Mouse (Mus musculus): ENCODE measurements at regions not wholly inside any gene's neighbourhood (a gene's known extent, or its start where the extent isn't known, plus 50 kb on each side); places are given as distances from the start of the nearest gene placed in this dataset.

- Histone ChIP-seq H3K27me3 (no peaks in the 10 kb centered on the region), H3K36me3 (no peaks in the 10 kb centered on the region), H3K4me2 (replicated peaks) (no peak overlapping the region), H3K27ac (no peak overlapping the region), H3K4me1 (no peaks in the 10 kb centered on the region), H3K9ac (no peak overlapping the region), H3K9me3 (no peaks in the 10 kb centered on the region), H3K4me3 (no peak overlapping the region)
- 90% methylated on average over 7 of the region's 7 CpGs for WGBS
- ATAC-seq (ENCODE audit: insufficient number of reproducible peaks, insufficient read depth, low FRiP score, low TSS enrichment): no peak
Observed at GRCm38 (mm10) chr14:9285606-9286002, 619.6 kb upstream of the 4930452B06Rik start.

GRCm38 (mm10) chr14:9284976-9285605, 619.1 kb upstream of the 4930452B06Rik start:
- Histone ChIP-seq H3K27me3 (no peaks in the 10 kb centered on the region), H3K4me2 (replicated peaks) (no peak overlapping the region), H3K4me1 (no peaks in the 10 kb centered on the region), H3K4me3 (no peak overlapping the region), H3K36me3 (no peaks in the 10 kb centered on the region), H3K9ac (no peak overlapping the region), H3K9me3 (no peaks in the 10 kb centered on the region), H3K27ac (no peak overlapping the region)
- no peak for ATAC-seq (ENCODE audit: insufficient number of reproducible peaks, insufficient read depth, low FRiP score, low TSS enrichment)
- WGBS: 76% methylated on average over 2 of the region's 2 CpGs

GRCm38 (mm10) chr14:9267282-9268091, 601.4 kb upstream of the 4930452B06Rik start:
- H3K4me1 ChIP-seq: no peaks in the 10 kb centered on the region
- no peak overlapping the region for H3K4me2 ChIP-seq (replicated peaks)
- no peak for ATAC-seq (ENCODE audit: insufficient number of reproducible peaks, insufficient read depth, low FRiP score, low TSS enrichment)
- no peaks in the 10 kb centered on the region for H3K36me3 ChIP-seq
- H3K27me3 ChIP-seq: no peaks in the 10 kb centered on the region
- WGBS: 74% methylated on average over 14 of the region's 14 CpGs
- H3K27ac ChIP-seq: no peak overlapping the region
- no peak overlapping the region for H3K9ac ChIP-seq
- no peaks in the 10 kb centered on the region for H3K9me3 ChIP-seq
- H3K4me3 ChIP-seq: no peak overlapping the region

GRCm38 (mm10) chr14:9252017-9252416, 586.0 kb upstream of the 4930452B06Rik start:
- H3K9ac ChIP-seq: no peak overlapping the region
- no peaks in the 10 kb centered on the region for H3K9me3 ChIP-seq
- no peak overlapping the region for H3K4me3 ChIP-seq
- no peak overlapping the region for H3K4me2 ChIP-seq (replicated peaks)
- no peaks in the 10 kb centered on the region for H3K27me3 ChIP-seq
- 63% methylated on average over 1 of the region's 1 CpGs for WGBS
- H3K27ac ChIP-seq: no peak overlapping the region
- ATAC-seq (ENCODE audit: insufficient number of reproducible peaks, insufficient read depth, low FRiP score, low TSS enrichment): no peak
- no peaks in the 10 kb centered on the region for H3K4me1 ChIP-seq
- no peaks in the 10 kb centered on the region for H3K36me3 ChIP-seq

DNA sequence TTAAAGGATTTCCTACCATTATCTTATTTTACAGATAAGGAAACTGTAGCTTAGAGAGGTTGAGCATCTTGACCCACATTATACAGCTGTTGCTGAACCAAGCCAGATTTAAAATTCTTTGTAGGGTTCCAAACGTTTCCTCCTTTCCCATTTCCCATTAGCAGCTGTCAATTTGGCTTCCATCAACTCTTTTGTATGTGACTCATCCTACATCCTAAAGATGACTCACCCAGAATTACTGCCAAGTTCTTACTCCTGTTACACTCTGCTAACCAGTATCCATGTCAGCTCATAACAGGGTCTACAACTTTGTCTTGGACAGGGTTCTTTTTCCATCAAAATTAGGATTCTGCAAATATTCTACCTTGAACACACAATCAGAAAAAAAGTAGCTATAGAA, 579.2 kb upstream of the 4930452B06Rik start:
- H3K9ac ChIP-seq: no peak overlapping the region
- no peak for ATAC-seq (ENCODE audit: insufficient number of reproducible peaks, insufficient read depth, low FRiP score, low TSS enrichment)
- 39% methylated on average over 1 of the region's 1 CpGs for WGBS

DNA sequence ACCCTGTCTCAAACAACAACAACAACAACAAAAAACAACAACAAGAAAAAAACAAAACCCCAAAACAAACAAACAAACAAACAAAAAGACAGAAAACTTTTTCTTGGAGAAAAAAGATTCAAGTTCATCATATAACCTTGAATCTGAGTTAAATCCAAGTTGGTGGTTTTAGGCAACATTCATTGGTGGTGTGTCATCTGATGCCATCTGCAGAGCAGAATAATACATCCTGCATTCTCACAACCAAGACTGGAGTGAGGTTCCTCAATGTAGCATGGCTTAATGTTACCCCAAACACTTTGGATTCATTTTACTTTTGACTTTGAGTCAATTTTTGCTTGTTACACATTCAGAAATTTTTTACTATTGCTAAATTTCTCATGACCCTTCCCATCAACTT, 577.3 kb upstream of the 4930452B06Rik start:
- no peaks in the 10 kb centered on the region for H3K9me3 ChIP-seq
- H3K4me3 ChIP-seq: no peak overlapping the region
- ATAC-seq (ENCODE audit: insufficient number of reproducible peaks, insufficient read depth, low FRiP score, low TSS enrichment): no peak
- H3K27me3 ChIP-seq: no peaks in the 10 kb centered on the region
- no peak overlapping the region for H3K4me2 ChIP-seq (replicated peaks)
- H3K4me1 ChIP-seq: peaks cover 4% of the 10 kb centered on the region; the same call in 1 of the 2 replicates
- H3K27ac ChIP-seq: no peak overlapping the region
- H3K36me3 ChIP-seq: no peaks in the 10 kb centered on the region
- H3K9ac ChIP-seq: no peak overlapping the region

More for the DNA sequence above, 579.2 kb upstream of the 4930452B06Rik start:
- H3K27ac ChIP-seq: no peak overlapping the region
- no peaks in the 10 kb centered on the region for H3K27me3 ChIP-seq
- no peaks in the 10 kb centered on the region for H3K4me1 ChIP-seq
- no peaks in the 10 kb centered on the region for H3K9me3 ChIP-seq
- H3K36me3 ChIP-seq: no peaks in the 10 kb centered on the region
- H3K4me2 ChIP-seq (replicated peaks): no peak overlapping the region
- no peak overlapping the region for H3K4me3 ChIP-seq

DNA sequence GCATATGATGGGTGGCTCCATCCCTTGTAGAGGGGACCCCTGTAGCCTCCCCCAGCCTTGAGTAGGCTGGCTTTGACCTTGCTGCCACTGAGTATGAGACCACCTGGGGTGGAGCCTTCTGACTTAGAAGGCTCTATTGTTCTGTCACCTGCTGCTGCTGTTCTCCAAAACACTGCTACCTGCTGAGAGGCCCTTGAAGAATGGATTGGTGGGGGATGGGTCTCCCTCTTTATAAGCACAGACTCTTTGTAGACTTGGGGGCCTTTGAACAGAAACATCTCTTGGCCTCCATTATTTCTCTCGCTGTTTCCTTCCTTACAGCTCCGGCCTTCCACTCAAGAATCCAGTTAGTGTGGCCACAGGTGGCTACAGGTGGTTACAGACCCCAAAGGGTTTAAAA, 576.1 kb upstream of the 4930452B06Rik start:
- no peaks in the 10 kb centered on the region for H3K36me3 ChIP-seq
- no peak overlapping the region for H3K27ac ChIP-seq
- peaks cover 4% of the 10 kb centered on the region; the same call in 1 of the 2 replicates for H3K4me1 ChIP-seq
- H3K9ac ChIP-seq: no peak overlapping the region
- H3K4me2 ChIP-seq (replicated peaks): no peak overlapping the region
- H3K4me3 ChIP-seq: no peak overlapping the region
- WGBS: 54% methylated on average over 2 of the region's 2 CpGs
- H3K9me3 ChIP-seq: no peaks in the 10 kb centered on the region
- no peak for ATAC-seq (ENCODE audit: insufficient number of reproducible peaks, insufficient read depth, low FRiP score, low TSS enrichment)
- no peaks in the 10 kb centered on the region for H3K27me3 ChIP-seq

DNA sequence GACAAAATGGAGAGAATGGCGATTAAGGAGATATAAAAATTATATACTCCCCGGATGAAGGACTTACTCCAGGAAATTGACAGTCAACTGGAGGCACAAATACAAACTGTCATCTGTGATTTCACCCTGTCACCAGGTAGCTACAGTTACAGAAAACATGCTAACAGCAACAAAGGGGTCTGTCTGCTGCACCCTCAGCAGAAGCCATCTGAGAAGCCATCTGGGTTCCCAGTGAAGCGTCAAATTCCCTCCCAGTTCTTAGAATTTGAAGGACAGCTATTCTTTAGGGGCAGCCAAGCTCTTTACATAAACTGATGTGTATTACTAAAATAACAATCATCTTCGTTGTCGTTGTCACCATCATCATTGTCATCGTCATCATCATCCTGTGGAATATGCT, 561.6 kb upstream of the 4930452B06Rik start:
- H3K9me3 ChIP-seq: no peaks in the 10 kb centered on the region
- no peak overlapping the region for H3K4me2 ChIP-seq (replicated peaks)
- no peak overlapping the region for H3K9ac ChIP-seq
- no peak overlapping the region for H3K27ac ChIP-seq
- 83% methylated on average over 6 of the region's 6 CpGs for WGBS
- no peak overlapping the region for H3K4me3 ChIP-seq
- H3K27me3 ChIP-seq: no peaks in the 10 kb centered on the region
- H3K36me3 ChIP-seq: no peaks in the 10 kb centered on the region
- ATAC-seq (ENCODE audit: insufficient number of reproducible peaks, insufficient read depth, low FRiP score, low TSS enrichment): no peak
- H3K4me1 ChIP-seq: no peaks in the 10 kb centered on the region

DNA sequence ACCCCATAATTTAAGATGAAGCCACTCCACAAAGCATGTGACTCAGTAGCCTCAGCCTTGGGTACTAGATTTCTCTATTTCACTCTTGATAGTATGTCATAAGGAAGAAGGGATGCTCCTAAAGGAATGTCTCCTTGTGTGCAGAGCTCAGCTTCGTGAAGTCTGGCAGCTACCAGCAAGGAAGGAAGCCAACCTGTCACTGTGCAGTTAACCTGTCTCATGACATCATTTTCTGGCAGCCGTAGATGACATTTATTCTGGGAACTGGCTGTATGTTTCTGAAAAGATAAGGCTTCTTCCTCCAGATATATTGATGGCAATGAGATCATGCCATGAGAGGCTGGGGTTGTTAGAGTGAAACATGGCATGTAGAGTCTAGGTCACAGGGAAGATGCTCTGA, 534.2 kb upstream of the 4930452B06Rik start:
- ATAC-seq (ENCODE audit: insufficient number of reproducible peaks, insufficient read depth, low FRiP score, low TSS enrichment): no peak
- no peak overlapping the region for H3K4me3 ChIP-seq
- no peak overlapping the region for H3K27ac ChIP-seq
- no peaks in the 10 kb centered on the region for H3K36me3 ChIP-seq
- H3K9ac ChIP-seq: no peak overlapping the region
- no peaks in the 10 kb centered on the region for H3K27me3 ChIP-seq
- WGBS: 80% methylated on average over 2 of the region's 2 CpGs
- H3K9me3 ChIP-seq: no peaks in the 10 kb centered on the region
- no peaks in the 10 kb centered on the region for H3K4me1 ChIP-seq
- H3K4me2 ChIP-seq (replicated peaks): no peak overlapping the region

GRCm38 (mm10) chr14:9192122-9192769, 526.2 kb upstream of the 4930452B06Rik start:
- H3K4me2 ChIP-seq (replicated peaks): no peak overlapping the region
- no peak overlapping the region for H3K4me3 ChIP-seq
- no peak for ATAC-seq (ENCODE audit: insufficient number of reproducible peaks, insufficient read depth, low FRiP score, low TSS enrichment)
- no peaks in the 10 kb centered on the region for H3K4me1 ChIP-seq
- H3K9ac ChIP-seq: no peak overlapping the region
- WGBS: 87% methylated on average over 4 of the region's 4 CpGs
- H3K27me3 ChIP-seq: no peaks in the 10 kb centered on the region
- H3K36me3 ChIP-seq: no peaks in the 10 kb centered on the region
- no peak overlapping the region for H3K27ac ChIP-seq
- no peaks in the 10 kb centered on the region for H3K9me3 ChIP-seq

- Histone ChIP-seq H3K36me3 (no peaks in the 10 kb centered on the region), H3K9me3 (no peaks in the 10 kb centered on the region), H3K27me3 (no peaks in the 10 kb centered on the region), H3K9ac (no peak overlapping the region), H3K4me3 (no peak overlapping the region), H3K4me1 (no peaks in the 10 kb centered on the region), H3K4me2 (replicated peaks) (no peak overlapping the region), H3K27ac (no peak overlapping the region)
- no peak for ATAC-seq (ENCODE audit: insufficient number of reproducible peaks, insufficient read depth, low FRiP score, low TSS enrichment)
- WGBS: 52% methylated on average over 3 of the region's 3 CpGs
Observed at GRCm38 (mm10) chr14:9191664-9192063, 525.6 kb upstream of the 4930452B06Rik start.

DNA sequence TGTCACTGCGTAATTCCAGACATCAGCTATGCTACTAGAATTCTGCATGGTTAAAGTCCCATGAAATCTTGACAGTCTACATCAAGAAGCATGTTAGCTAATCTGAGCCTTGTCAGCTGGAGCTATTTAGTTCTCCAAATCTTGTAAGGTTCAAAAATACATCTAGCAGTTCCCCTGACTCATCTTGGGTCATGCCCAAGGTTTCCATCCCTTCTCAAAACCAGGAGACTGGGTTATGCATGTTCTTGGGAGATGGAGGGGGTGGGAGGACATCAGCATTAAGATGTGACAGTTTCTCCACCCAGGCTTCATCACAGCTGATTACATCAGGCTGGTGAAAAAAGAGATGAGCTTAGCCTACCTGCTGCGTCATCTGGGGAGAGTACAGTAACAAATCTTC, 495.3 kb upstream of the 4930452B06Rik start:
- 81% methylated on average over 2 of the region's 2 CpGs for WGBS
- no peaks in the 10 kb centered on the region for H3K36me3 ChIP-seq
- H3K9ac ChIP-seq: no peak overlapping the region
- ATAC-seq (ENCODE audit: insufficient number of reproducible peaks, insufficient read depth, low FRiP score, low TSS enrichment): no peak
- H3K27me3 ChIP-seq: no peaks in the 10 kb centered on the region
- H3K4me2 ChIP-seq (replicated peaks): no peak overlapping the region
- H3K4me1 ChIP-seq: no peaks in the 10 kb centered on the region
- no peak overlapping the region for H3K27ac ChIP-seq
- H3K9me3 ChIP-seq: no peaks in the 10 kb centered on the region
- no peak overlapping the region for H3K4me3 ChIP-seq

All from embryonic facial prominence, embryonic 12.5 days (tissue).